Comparison of ENCODE assay signal across 11 mouse cellular contexts in the genomic region with DNA sequence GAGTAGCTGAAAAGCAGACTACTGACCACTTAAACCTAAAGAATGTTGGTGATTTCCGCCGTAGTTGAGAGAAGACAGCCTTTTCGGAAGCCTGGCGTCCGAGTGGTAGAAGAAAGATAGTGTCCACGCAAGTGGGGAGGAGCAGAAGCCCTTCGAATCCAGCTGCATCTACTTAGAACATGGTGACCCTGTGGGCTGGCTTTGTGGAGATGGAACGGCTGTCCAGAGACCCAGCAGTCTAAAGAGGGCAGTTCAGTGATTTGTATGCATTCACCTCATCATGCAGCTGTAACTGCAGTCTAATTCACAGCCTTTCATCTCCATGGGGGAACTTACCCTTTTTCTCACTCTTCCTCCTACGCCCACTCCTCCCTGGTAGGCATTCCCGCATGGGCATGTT. TPM values are rescaled to one million over a fixed set of nuclear protein-coding genes. Genes with fewer than 3 reads are reported as not detected.
DNase-seq lines count a peak whose midpoint lies in the region; ATAC-seq lines count a peak whose summit lies in the region.
"Had no signal": no experiment of that assay in that cellular context is flagged by ENCODE, and none has a peak within 500 bp of the region (broad histone marks: within the 10 kb centered on the region; RNA-seq: fewer than 3 reads in every experiment).

No protein-coding gene starts in this region.

- no peaks in the 10 kb centered on the region for H3K9me3 ChIP-seq in heart, embryonic 16.5 days (replicated peaks; ENCODE audit: control insufficient read depth, low read length)
- H3K9me3 ChIP-seq in neural tube, embryonic 11.5 days (ENCODE audit: control insufficient read depth, low read length) = no peaks in the 10 kb centered on the region
- no peaks in the 10 kb centered on the region for H3K9me3 ChIP-seq in neural tube, embryonic 15.5 days (replicated peaks)
- H3K9me3 ChIP-seq in liver, embryonic 11.5 days (ENCODE audit: control insufficient read depth, low read length) = no peaks in the 10 kb centered on the region
- H3K9me3 ChIP-seq: hindbrain, embryonic 15.5 days had no signal

- intact Hi-C loops in heart, postnatal 36 days (cut with DNase I) = no loop called here

- 66% methylated on average over 10 of the region's 10 CpGs for WGBS in heart, embryonic 16.5 days
- WGBS in neural tube, embryonic 11.5 days = 68% methylated on average over 10 of the region's 10 CpGs
- 67% methylated on average over 10 of the region's 10 CpGs for WGBS in neural tube, embryonic 15.5 days
- WGBS in liver, embryonic 11.5 days = 77% methylated on average over 10 of the region's 10 CpGs

- no peak overlapping the region for H3K4me3 ChIP-seq in heart, embryonic 16.5 days (ENCODE audit: low read length)
- no peak overlapping the region for H3K4me3 ChIP-seq in neural tube, embryonic 11.5 days (ENCODE audit: low read depth, low read length)
- H3K4me3 ChIP-seq in neural tube, embryonic 15.5 days (replicated peaks) = no peak overlapping the region
- H3K4me3 ChIP-seq in liver, embryonic 11.5 days (ENCODE audit: low read depth, low read length) = no peak overlapping the region
- H3K4me3 ChIP-seq: hindbrain, embryonic 15.5 days; layer of hippocampus, adult 2 months had no signal

- peaks cover 36% of the 10 kb centered on the region for H3K4me1 ChIP-seq in heart, embryonic 16.5 days (ENCODE audit: control insufficient read depth, insufficient read depth, low read length)
- peaks cover 6% of the 10 kb centered on the region for H3K4me1 ChIP-seq in neural tube, embryonic 11.5 days (ENCODE audit: control insufficient read depth, insufficient read depth, low read length)
- peaks cover 50% of the 10 kb centered on the region for H3K4me1 ChIP-seq in neural tube, embryonic 15.5 days
- H3K4me1 ChIP-seq in liver, embryonic 11.5 days (replicated peaks; ENCODE audit: control insufficient read depth, insufficient read depth, low read length) = peaks cover 4% of the 10 kb centered on the region

- H3K4me2 ChIP-seq in heart, embryonic 16.5 days (ENCODE audit: low read depth, low read length) = no peak overlapping the region
- no peak overlapping the region for H3K4me2 ChIP-seq in neural tube, embryonic 11.5 days (ENCODE audit: low read depth)
- H3K4me2 ChIP-seq in neural tube, embryonic 15.5 days = no peak overlapping the region
- no peak overlapping the region for H3K4me2 ChIP-seq in liver, embryonic 11.5 days
- H3K4me2 ChIP-seq: hindbrain, embryonic 15.5 days had no signal

- H3K36me3 ChIP-seq in heart, embryonic 16.5 days (ENCODE audit: control insufficient read depth, insufficient read depth) = no peaks in the 10 kb centered on the region
- H3K36me3 ChIP-seq in neural tube, embryonic 11.5 days (ENCODE audit: control insufficient read depth, insufficient read depth, low read length) = no peaks in the 10 kb centered on the region
- no peaks in the 10 kb centered on the region for H3K36me3 ChIP-seq in neural tube, embryonic 15.5 days
- no peaks in the 10 kb centered on the region for H3K36me3 ChIP-seq in liver, embryonic 11.5 days (ENCODE audit: control insufficient read depth, insufficient read depth, low read length)
- H3K36me3 ChIP-seq: hindbrain, embryonic 15.5 days had no signal

- ATAC-seq in heart, embryonic 16.5 days (replicated peaks; ENCODE audit: extremely low read depth, insufficient read depth, low FRiP score) = no peak
- ATAC-seq in neural tube, embryonic 11.5 days (ENCODE audit: insufficient read depth, low FRiP score, low TSS enrichment) = no peak
- no peak for ATAC-seq in neural tube, embryonic 15.5 days (ENCODE audit: low FRiP score)
- ATAC-seq in liver, embryonic 11.5 days (replicated peaks; ENCODE audit: low FRiP score) = no peak

- DNase-seq in heart, postnatal 36 days = no peak
- DNase-seq in kidney, postnatal 4 days = peak; percentile 34 to 56
- no peak for DNase-seq in kidney, postnatal 25 days
- DNase-seq in neural tube, embryonic 11.5 days (ENCODE audit: low spot score) = no peak
- DNase-seq in liver, embryonic 11.5 days (ENCODE audit: low spot score) = no peak
- DNase-seq: adrenal gland, postnatal 25 days; gastrocnemius, postnatal 14 days had no signal

- H3K27me3 ChIP-seq in heart, embryonic 16.5 days (ENCODE audit: control insufficient read depth, insufficient read depth, low read length) = no peaks in the 10 kb centered on the region
- no peaks in the 10 kb centered on the region for H3K27me3 ChIP-seq in neural tube, embryonic 11.5 days (ENCODE audit: control insufficient read depth, insufficient read depth, low read length)
- no peaks in the 10 kb centered on the region for H3K27me3 ChIP-seq in neural tube, embryonic 15.5 days (replicated peaks)
- H3K27me3 ChIP-seq in liver, embryonic 11.5 days (replicated peaks; ENCODE audit: control insufficient read depth, insufficient read depth, low read length) = no peaks in the 10 kb centered on the region
- H3K27me3 ChIP-seq: hindbrain, embryonic 15.5 days had no signal

- H3K9ac ChIP-seq in heart, embryonic 16.5 days (ENCODE audit: low read length) = no peak overlapping the region
- 0 out of 2 replicates have a peak overlapping the region, but pooled peaks have one; percentile 5 for H3K9ac ChIP-seq in neural tube, embryonic 11.5 days (ENCODE audit: low read length)
- H3K9ac ChIP-seq in neural tube, embryonic 15.5 days (replicated peaks) = no peak overlapping the region
- H3K9ac ChIP-seq in liver, embryonic 11.5 days (ENCODE audit: low read depth, low read length) = no peak overlapping the region
- H3K9ac ChIP-seq: hindbrain, embryonic 15.5 days had no signal

- peak overlapping the region; percentile 47 for H3K27ac ChIP-seq in heart, embryonic 16.5 days (ENCODE audit: low read length)
- H3K27ac ChIP-seq in neural tube, embryonic 11.5 days (ENCODE audit: low read depth, low read length) = no peak overlapping the region
- H3K27ac ChIP-seq in neural tube, embryonic 15.5 days (replicated peaks) = no peak overlapping the region
- no peak overlapping the region for H3K27ac ChIP-seq in liver, embryonic 11.5 days (ENCODE audit: low read depth, low read length)
- H3K27ac ChIP-seq: hindbrain, embryonic 15.5 days; layer of hippocampus, adult 2 months had no signal

RNA-seq across cellular contexts. Expression of a gene that starts 44.8 kb away (rescaled TPM):
- polyA plus RNA-seq in heart, embryonic 16.5 days (2015; fragmentation: Nextera tagmentation; extraction: Ambion mirVana) = 10.8 and 13.2 TPM in 2 replicates
- 10 to 100 TPM; 77.9 to 88.4 TPM for total RNA-seq in heart, postnatal 36 days (2021)
- 12.4 and 13.0 TPM in 2 replicates for polyA plus RNA-seq in neural tube, embryonic 11.5 days (2014; fragmentation: Nextera tagmentation; extraction: Ambion mirVana)
- 12.0 and 13.4 TPM in 2 replicates for polyA plus RNA-seq in neural tube, embryonic 15.5 days (2015; fragmentation: Nextera tagmentation; extraction: Ambion mirVana)
- 5.4 and 7.0 TPM in 2 replicates for polyA plus RNA-seq in liver, embryonic 11.5 days (2014; fragmentation: Nextera tagmentation; extraction: Ambion mirVana)

Comparison
In these comparisons a context has a peak if more than half of its experiments do, and no peak if none do; other contexts are left out.
1. DNase-seq: peak in kidney, postnatal 4 days (2 of 2); none in heart, postnatal 36 days (0 of 2), kidney, postnatal 25 days (0 of 2), neural tube, embryonic 11.5 days (single experiment) and liver, embryonic 11.5 days (single experiment).